Mouse (Mus musculus): ENCODE results near the gene Pramef6. TPM values are rescaled to one million over a fixed set of nuclear protein-coding genes. Genes with fewer than 3 reads are reported as not detected.
"Not testable (repeated sequence)": the region's sequence is repeated elsewhere in the genome, so short reads cannot be mapped to it uniquely, and the experiment has no call there.

The Pramef6 gene
- not detected in 2 replicates for polyA plus RNA-seq (2011; ENCODE audit: insufficient read depth, insufficient read length, low read depth, missing spikeins)

DNA sequence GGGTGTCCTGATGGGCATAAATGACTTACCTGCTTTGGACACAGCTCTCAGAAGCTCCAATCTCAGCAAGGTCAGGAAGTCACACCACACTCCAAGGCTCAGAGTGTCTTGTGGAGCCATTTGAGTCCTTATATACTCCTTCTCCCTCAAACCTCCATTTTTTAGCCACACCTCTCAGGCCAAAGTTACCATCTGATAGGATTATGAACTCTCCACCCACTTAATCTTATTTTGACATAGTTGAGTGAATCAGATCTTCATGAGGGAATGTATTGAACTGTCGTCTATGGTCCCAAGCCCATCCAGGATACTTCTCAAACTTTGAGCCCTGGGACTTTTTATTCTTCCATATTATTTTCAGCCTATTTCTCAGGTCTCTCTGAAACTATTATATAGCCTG, at the start of gene Pramef6:
Gene Pramef6 (minus strand): TSS at position 101 of the 400 bp plus-strand sequence.
- H3K4me3 ChIP-seq (ENCODE audit: low read depth, low read length); H3K4me1 ChIP-seq (ENCODE audit: control insufficient read depth, insufficient read depth, low read length); H3K9me3 ChIP-seq (replicated peaks; ENCODE audit: control insufficient read depth, insufficient read depth, low read length, poor library complexity, severe bottlenecking); H3K9ac ChIP-seq (ENCODE audit: low read depth, poor library complexity, severe bottlenecking); H3K36me3 ChIP-seq (ENCODE audit: control insufficient read depth, insufficient read depth, low read length, poor library complexity, severe bottlenecking); H3K27me3 ChIP-seq (ENCODE audit: control insufficient read depth, insufficient read depth, low read length, poor library complexity, severe bottlenecking); H3K27ac ChIP-seq (ENCODE audit: insufficient read depth, low read length): not testable (repeated sequence)

DNA sequence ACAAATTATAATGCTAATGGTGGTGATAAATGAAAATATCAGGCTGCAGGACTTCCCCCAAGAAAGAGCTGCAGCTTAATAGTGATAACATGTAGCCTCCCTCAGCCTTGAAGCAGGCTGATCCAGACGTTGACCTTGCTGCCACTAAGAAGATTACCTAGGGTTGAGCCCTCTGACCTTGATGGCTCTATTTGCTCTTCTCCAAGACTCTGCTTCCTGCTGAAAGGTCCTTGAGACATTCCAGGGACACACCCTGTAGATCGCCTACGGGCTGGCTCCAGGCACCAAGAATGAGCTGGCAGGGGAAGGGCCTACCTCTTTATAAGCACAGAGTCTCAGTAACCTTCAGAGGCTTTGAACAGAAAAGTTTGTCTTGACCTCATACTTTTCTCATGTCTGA, 5.8 kb downstream of the Pramef6 start:
- H3K9me3 ChIP-seq (replicated peaks; ENCODE audit: control insufficient read depth, insufficient read depth, low read length, poor library complexity, severe bottlenecking); H3K27me3 ChIP-seq (ENCODE audit: control insufficient read depth, insufficient read depth, low read length, poor library complexity, severe bottlenecking); H3K4me1 ChIP-seq (ENCODE audit: control insufficient read depth, insufficient read depth, low read length); H3K36me3 ChIP-seq (ENCODE audit: control insufficient read depth, insufficient read depth, low read length, poor library complexity, severe bottlenecking); H3K27ac ChIP-seq (ENCODE audit: insufficient read depth, low read length); H3K9ac ChIP-seq (ENCODE audit: low read depth, poor library complexity, severe bottlenecking); H3K4me3 ChIP-seq (ENCODE audit: low read depth, low read length): not testable (repeated sequence)

DNA sequence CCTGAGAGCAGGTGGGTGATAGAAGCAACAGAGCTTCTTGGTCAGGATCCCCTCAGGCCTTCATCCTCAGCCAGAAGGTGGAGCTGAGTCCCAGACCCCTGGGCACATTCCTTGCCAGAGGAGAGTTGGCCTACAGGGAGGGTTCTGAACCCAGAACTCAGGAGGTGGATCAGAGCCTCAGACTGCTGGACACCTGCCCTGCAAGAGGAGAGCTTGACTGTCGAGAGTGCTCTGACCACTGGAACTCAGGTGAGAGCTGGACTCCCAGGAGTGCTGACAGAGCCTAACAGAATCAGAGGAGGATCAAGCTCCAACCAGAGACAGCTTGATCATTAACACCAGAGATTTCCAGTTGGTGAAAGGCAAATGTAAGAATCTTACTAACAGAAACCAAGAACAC, 17.8 kb downstream of the Pramef6 start:
- not testable (repeated sequence) for H3K9me3 ChIP-seq (replicated peaks; ENCODE audit: control insufficient read depth, insufficient read depth, low read length, poor library complexity, severe bottlenecking); H3K9ac ChIP-seq (ENCODE audit: low read depth, poor library complexity, severe bottlenecking); H3K27ac ChIP-seq (ENCODE audit: insufficient read depth, low read length); H3K4me3 ChIP-seq (ENCODE audit: low read depth, low read length); H3K4me1 ChIP-seq (ENCODE audit: control insufficient read depth, insufficient read depth, low read length); H3K27me3 ChIP-seq (ENCODE audit: control insufficient read depth, insufficient read depth, low read length, poor library complexity, severe bottlenecking); H3K36me3 ChIP-seq (ENCODE audit: control insufficient read depth, insufficient read depth, low read length, poor library complexity, severe bottlenecking)

DNA sequence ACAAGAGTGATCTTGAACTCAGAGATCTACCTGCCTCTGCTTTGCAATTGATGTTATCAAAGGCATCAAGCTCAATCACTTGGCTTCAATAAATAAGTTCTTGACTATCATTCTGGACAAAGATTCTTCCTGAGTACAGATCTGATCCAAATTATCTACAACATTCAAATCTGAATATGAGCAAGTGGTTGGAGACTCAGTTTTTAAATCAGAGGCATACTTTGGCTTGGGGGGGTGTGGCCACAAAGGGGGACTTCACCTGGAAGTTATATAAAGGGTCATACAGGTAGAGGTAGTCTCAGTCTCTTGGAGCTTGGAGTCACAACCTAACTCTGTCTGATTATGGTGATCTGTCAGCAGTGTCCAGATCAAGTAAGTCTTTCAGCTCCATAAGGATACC, 54.0 kb downstream of the Pramef6 start, which contains the start of gene Gm13103:
Gene Gm13103 (plus strand): TSS at position 301 of the 400 bp plus-strand sequence.
- not testable (repeated sequence) for H3K4me1 ChIP-seq (ENCODE audit: control insufficient read depth, insufficient read depth, low read length); H3K27me3 ChIP-seq (ENCODE audit: control insufficient read depth, insufficient read depth, low read length, poor library complexity, severe bottlenecking); H3K4me3 ChIP-seq (ENCODE audit: low read depth, low read length); H3K36me3 ChIP-seq (ENCODE audit: control insufficient read depth, insufficient read depth, low read length, poor library complexity, severe bottlenecking); H3K9ac ChIP-seq (ENCODE audit: low read depth, poor library complexity, severe bottlenecking); H3K27ac ChIP-seq (ENCODE audit: insufficient read depth, low read length); H3K9me3 ChIP-seq (replicated peaks; ENCODE audit: control insufficient read depth, insufficient read depth, low read length, poor library complexity, severe bottlenecking)

Other genes starting within 250 kb of the Pramef6 start
- gene Gm13088, start 243.1 kb downstream of the Pramef6 start, polyA plus RNA-seq (2011; ENCODE audit: insufficient read depth, insufficient read length, low read depth, missing spikeins): not detected in 2 replicates
- not detected in 2 replicates for gene Gm13089, start 197.7 kb downstream of the Pramef6 start, polyA plus RNA-seq (2011; ENCODE audit: insufficient read depth, insufficient read length, low read depth, missing spikeins)
- gene Gm13078, start 180.9 kb downstream of the Pramef6 start, polyA plus RNA-seq (2011; ENCODE audit: insufficient read depth, insufficient read length, low read depth, missing spikeins): not detected in 2 replicates
- not detected in 2 replicates for gene Gm13023, start 111.0 kb downstream of the Pramef6 start, polyA plus RNA-seq (2011; ENCODE audit: insufficient read depth, insufficient read length, low read depth, missing spikeins)
- not detected in 2 replicates for gene Gm13084, start 84.3 kb downstream of the Pramef6 start, polyA plus RNA-seq (2011; ENCODE audit: insufficient read depth, insufficient read length, low read depth, missing spikeins)
- gene Gm13103, start 53.9 kb downstream of the Pramef6 start, polyA plus RNA-seq (2011; ENCODE audit: insufficient read depth, insufficient read length, low read depth, missing spikeins): not detected in 2 replicates
- gene Pramef25, start 50.6 kb upstream of the Pramef6 start, polyA plus RNA-seq (2011; ENCODE audit: insufficient read depth, insufficient read length, low read depth, missing spikeins): not detected in 2 replicates
- gene Gm13101, start 66.6 kb upstream of the Pramef6 start, polyA plus RNA-seq (2011; ENCODE audit: insufficient read depth, insufficient read length, low read depth, missing spikeins): not detected in 2 replicates
- not detected in 2 replicates for gene Pramef17, start 94.0 kb upstream of the Pramef6 start, polyA plus RNA-seq (2011; ENCODE audit: insufficient read depth, insufficient read length, low read depth, missing spikeins)
- not detected in 2 replicates for gene Pramel4, start 158.7 kb upstream of the Pramef6 start, polyA plus RNA-seq (2011; ENCODE audit: insufficient read depth, insufficient read length, low read depth, missing spikeins)
- not detected in 2 replicates for gene Gm13102, start 206.1 kb upstream of the Pramef6 start, polyA plus RNA-seq (2011; ENCODE audit: insufficient read depth, insufficient read length, low read depth, missing spikeins)

Measured in ES-Bruce4 (cell line).